Mouse (Mus musculus) heart, embryonic 12.5 days (tissue): ENCODE data around the gene Spata31d1a. TPM values are rescaled to one million over a fixed set of nuclear protein-coding genes. Genes with fewer than 3 reads are reported as not detected.

Experiments used
- ATAC-seq: fragments of 200-750 bp; cut with Nextera tagmentation; 2 replicates; pipeline ENCODE4 v1.8.0; 2017; ENCODE audit warnings: moderate TSS enrichment, moderate library complexity; ENCODE audit not compliant: insufficient number of reproducible peaks, low FRiP score
- H3K27ac ChIP-seq: fragments of 300-500 bp; sonication (generic); 2 replicates; pipeline ENCODE4 v1.5.1; 2016; ENCODE audit warnings: mild to moderate bottlenecking, moderate library complexity; ENCODE audit not compliant: poor library complexity, severe bottlenecking
- H3K27me3 ChIP-seq: fragments of 300-500 bp; sonication (generic); replicated peaks from 2 replicates; pipeline ENCODE4 v1.6.1; 2016; ENCODE audit warnings: mild to moderate bottlenecking, moderate library complexity
- H3K36me3 ChIP-seq: fragments of 300-500 bp; sonication (generic); 2 replicates; pipeline ENCODE4 v1.6.1; 2016; ENCODE audit warnings: mild to moderate bottlenecking, moderate library complexity
- H3K4me1 ChIP-seq: fragments of 300-500 bp; sonication (generic); replicated peaks from 2 replicates; pipeline ENCODE4 v1.6.1; 2016; ENCODE audit warnings: mild to moderate bottlenecking
- H3K4me2 ChIP-seq: fragments of 300-500 bp; sonication (generic); 2 replicates; pipeline ENCODE4 v1.6.1; 2016; ENCODE audit warnings: mild to moderate bottlenecking, moderate library complexity
- H3K4me3 ChIP-seq: fragments of 300-500 bp; sonication (generic); 2 replicates; pipeline ENCODE4 v1.5.1; 2016; ENCODE audit warnings: mild to moderate bottlenecking
- H3K9ac ChIP-seq: fragments of 300-500 bp; sonication (generic); 2 replicates; pipeline ENCODE4 v1.6.1; 2016; ENCODE audit warnings: mild to moderate bottlenecking, moderate library complexity
- H3K9me3 ChIP-seq: fragments of 300-500 bp; sonication (generic); replicated peaks from 2 replicates; pipeline ENCODE4 v1.6.1; 2016; ENCODE audit warnings: mild to moderate bottlenecking, moderate library complexity
- WGBS: fragments of 180-500 bp; shearing (Covaris S2); methylation state at CpG from one replicate; pipeline ENCODE4 v1.1.7; 2016; 5-methylcytosine and 5-hydroxymethylcytosine counted together
- polyA plus RNA-seq: library from polyadenylated mRNA; unstranded; fragments of >200 nt; fragmentation: Nextera tagmentation; extraction: Ambion mirVana; gene quantifications from 2 replicates; pipeline ENCODE4 v1.2.1, GENCODE M21; 2016

Spata31d1a gene
- polyA plus RNA-seq, 1 experiment from 2014 or later, result not detected

DNA sequence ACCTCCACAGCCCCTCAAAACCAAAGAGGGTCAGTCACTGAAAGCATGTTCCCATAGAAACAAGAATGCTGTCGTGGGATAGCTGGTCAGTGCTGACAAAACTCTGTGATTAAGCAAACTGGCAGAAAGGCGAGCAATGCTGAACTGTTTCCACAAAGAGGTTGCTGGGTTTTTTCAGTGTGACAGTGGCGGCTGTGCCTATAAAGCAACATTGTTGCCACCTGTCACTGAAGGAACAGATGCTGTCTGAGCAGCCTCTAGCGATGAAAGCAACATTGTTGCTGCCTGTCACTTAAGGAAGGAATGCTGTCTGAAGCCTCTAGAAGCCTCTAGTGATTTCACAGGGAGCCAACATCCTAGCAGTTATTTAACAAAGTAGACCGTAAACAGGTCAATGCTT, 57.5 kb downstream of the Spata31d1a start:
- peaks cover 24% of the 10 kb centered on the region for H3K36me3 ChIP-seq
- ATAC-seq, result no peak
- H3K4me1 ChIP-seq, result peaks cover 40% of the 10 kb centered on the region
- no peak overlapping the region for H3K4me3 ChIP-seq
- no peaks in the 10 kb centered on the region for H3K9me3 ChIP-seq
- 37% methylated on average over 5 of the region's 5 CpGs for WGBS
- no peak overlapping the region for H3K9ac ChIP-seq
- no peaks in the 10 kb centered on the region for H3K27me3 ChIP-seq
- H3K4me2 ChIP-seq, result no peak overlapping the region
- no peak overlapping the region for H3K27ac ChIP-seq

Other genes starting within 250 kb of the Spata31d1a start
- 13.2 and 14.9 TPM in 2 replicates for gene Agtpbp1, start 125.1 kb downstream of the Spata31d1a start, polyA plus RNA-seq
- 80.8 and 85.4 TPM in 2 replicates for gene Naa35, start 125.1 kb downstream of the Spata31d1a start, polyA plus RNA-seq
- gene Golm1, start 34.5 kb downstream of the Spata31d1a start, polyA plus RNA-seq, result 63.2 and 67.6 TPM in 2 replicates
- gene 4921517D22Rik, start 16.2 kb downstream of the Spata31d1a start, polyA plus RNA-seq, result not detected in 2 replicates
- gene Spata31d1b, start 2.0 kb upstream of the Spata31d1a start, polyA plus RNA-seq, result not detected in 2 replicates
- gene Spata31d1d, start 21.4 kb upstream of the Spata31d1a start, polyA plus RNA-seq, result not detected in 2 replicates
- gene 1700014D04Rik, start 36.4 kb upstream of the Spata31d1a start, polyA plus RNA-seq, result 0.17 TPM in 1 of 2 replicates, not detected in the other
- gene Isca1, start 59.5 kb upstream of the Spata31d1a start, polyA plus RNA-seq, result 155 and 159 TPM in 2 replicates
- gene Gm49354, start 71.9 kb upstream of the Spata31d1a start, polyA plus RNA-seq, result not detected in 2 replicates
- 45.3 and 46.4 TPM in 2 replicates for gene Tut7, start 112.8 kb upstream of the Spata31d1a start, polyA plus RNA-seq